Mouse (Mus musculus): ENCODE measurements around the gene Zdhhc23. TPM values are rescaled to one million over a fixed set of nuclear protein-coding genes. Genes with fewer than 3 reads are reported as not detected.

Gene Zdhhc23
- polyA plus RNA-seq, 1 experiment from 2014 or later: 0.81 TPM

GRCm38 (mm10) chr16:43999541-43999940, 19.9 kb upstream of the Zdhhc23 start:
- Histone ChIP-seq H3K4me1 (replicated peaks) (no peaks in the 10 kb centered on the region), H3K27ac (no peak overlapping the region), H3K9ac (no peak overlapping the region), H3K27me3 (no peaks in the 10 kb centered on the region), H3K9me3 (replicated peaks) (no peaks in the 10 kb centered on the region), H3K36me3 (no peaks in the 10 kb centered on the region), H3K4me3 (no peak overlapping the region), H3K4me2 (no peak overlapping the region)
- WGBS: 78% methylated on average over 5 of the region's 5 CpGs
- no peak for ATAC-seq (replicated peaks; ENCODE audit: insufficient number of reproducible peaks, insufficient read depth, low FRiP score, low read depth)

DNA sequence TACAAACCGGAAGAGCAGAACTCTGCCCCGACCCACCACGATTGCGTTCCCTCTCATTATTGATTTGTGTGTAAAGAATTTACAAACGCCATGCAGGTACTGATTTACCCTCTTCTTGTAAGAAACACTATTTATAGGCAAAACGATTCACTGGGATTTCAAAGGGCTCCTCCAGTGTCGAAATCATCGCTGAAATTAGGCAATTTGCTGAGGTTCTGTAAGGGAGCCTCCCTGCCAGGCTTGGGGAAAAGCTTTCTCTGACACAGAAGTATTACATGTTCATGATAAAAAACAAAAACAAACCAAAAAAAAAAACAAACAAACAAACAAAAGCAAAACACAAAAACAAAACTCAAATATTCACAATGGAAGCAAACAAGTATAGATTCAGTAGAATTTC, 19.5 kb upstream of the Zdhhc23 start:
- no peaks in the 10 kb centered on the region for H3K4me1 ChIP-seq (replicated peaks)
- no peaks in the 10 kb centered on the region for H3K36me3 ChIP-seq
- H3K27me3 ChIP-seq: no peaks in the 10 kb centered on the region
- no peak overlapping the region for H3K4me3 ChIP-seq
- WGBS: 85% methylated on average over 8 of the region's 8 CpGs
- H3K27ac ChIP-seq: no peak overlapping the region
- H3K9me3 ChIP-seq (replicated peaks): no peaks in the 10 kb centered on the region
- H3K9ac ChIP-seq: no peak overlapping the region
- ATAC-seq (replicated peaks; ENCODE audit: insufficient number of reproducible peaks, insufficient read depth, low FRiP score, low read depth): no peak
- no peak overlapping the region for H3K4me2 ChIP-seq

- no peak for ATAC-seq (replicated peaks; ENCODE audit: insufficient number of reproducible peaks, insufficient read depth, low FRiP score, low read depth)
- no peaks in the 10 kb centered on the region for H3K4me1 ChIP-seq (replicated peaks)
- H3K9ac ChIP-seq: no peak overlapping the region
- 76% methylated on average over 3 of the region's 3 CpGs for WGBS
- no peak overlapping the region for H3K4me3 ChIP-seq
- no peak overlapping the region for H3K4me2 ChIP-seq
- no peak overlapping the region for H3K27ac ChIP-seq
- no peaks in the 10 kb centered on the region for H3K9me3 ChIP-seq (replicated peaks)
- H3K36me3 ChIP-seq: no peaks in the 10 kb centered on the region
- H3K27me3 ChIP-seq: no peaks in the 10 kb centered on the region
These were observed 15.0 kb upstream of the Zdhhc23 start for GRCm38 (mm10) chr16:43994623-43995022.

DNA sequence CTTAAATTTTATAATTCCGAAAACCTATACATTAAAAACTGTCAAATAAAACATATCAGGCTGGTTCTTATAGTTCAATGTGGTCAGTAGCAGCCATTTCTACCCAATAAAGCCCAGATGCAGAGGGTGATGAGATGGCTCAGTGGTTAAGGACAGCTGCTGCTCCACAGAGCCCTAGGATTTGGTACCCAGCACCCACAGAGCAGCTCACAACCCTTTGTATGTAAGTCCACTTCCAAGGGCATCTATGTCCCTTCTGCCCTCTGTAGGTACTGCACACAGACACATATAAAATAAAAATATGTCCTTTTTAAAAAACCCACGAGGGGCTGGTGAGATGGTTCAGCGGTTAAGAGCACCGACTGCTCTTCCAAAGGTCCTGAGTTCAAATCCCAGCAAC, 6.7 kb upstream of the Zdhhc23 start:
- H3K9me3 ChIP-seq (replicated peaks): no peaks in the 10 kb centered on the region
- no peak for ATAC-seq (replicated peaks; ENCODE audit: insufficient number of reproducible peaks, insufficient read depth, low FRiP score, low read depth)
- 87% methylated on average over 4 of the region's 4 CpGs for WGBS
- H3K9ac ChIP-seq: no peak overlapping the region
- no peaks in the 10 kb centered on the region for H3K4me1 ChIP-seq (replicated peaks)
- H3K36me3 ChIP-seq: no peaks in the 10 kb centered on the region
- no peak overlapping the region for H3K4me2 ChIP-seq
- H3K27ac ChIP-seq: no peak overlapping the region
- H3K27me3 ChIP-seq: no peaks in the 10 kb centered on the region
- H3K4me3 ChIP-seq: no peak overlapping the region

GRCm38 (mm10) chr16:43980110-43980609, 569 bp upstream of the Zdhhc23 start:
- Histone ChIP-seq H3K4me2 (peak overlapping the region; percentile 100), H3K9me3 (replicated peaks) (no peaks in the 10 kb centered on the region), H3K27me3 (peaks cover 12% of the 10 kb centered on the region; the same call in 1 of the 2 replicates), H3K4me3 (peak overlapping the region; percentile 85), H3K9ac (peak overlapping the region; percentile 71), H3K36me3 (no peaks in the 10 kb centered on the region), H3K4me1 (replicated peaks) (peaks cover 9% of the 10 kb centered on the region), H3K27ac (no peak overlapping the region)
- ATAC-seq (replicated peaks; ENCODE audit: insufficient number of reproducible peaks, insufficient read depth, low FRiP score, low read depth): no peak
- WGBS: 22% methylated on average over 9 of the region's 9 CpGs

GRCm38 (mm10) chr16:43979010-43979327, 622 bp downstream of the Zdhhc23 start:
- Histone ChIP-seq H3K4me1 (replicated peaks) (peaks cover 9% of the 10 kb centered on the region), H3K4me3 (peak overlapping the region; percentile 85), H3K27me3 (peaks cover 12% of the 10 kb centered on the region; the same call in 1 of the 2 replicates), H3K4me2 (peak overlapping the region; percentile 100), H3K36me3 (no peaks in the 10 kb centered on the region), H3K9me3 (replicated peaks) (no peaks in the 10 kb centered on the region), H3K9ac (peak overlapping the region; percentile 71), H3K27ac (no peak overlapping the region)
- no peak for ATAC-seq (replicated peaks; ENCODE audit: insufficient number of reproducible peaks, insufficient read depth, low FRiP score, low read depth)
- 23% methylated on average over 7 of the region's 7 CpGs for WGBS

DNA sequence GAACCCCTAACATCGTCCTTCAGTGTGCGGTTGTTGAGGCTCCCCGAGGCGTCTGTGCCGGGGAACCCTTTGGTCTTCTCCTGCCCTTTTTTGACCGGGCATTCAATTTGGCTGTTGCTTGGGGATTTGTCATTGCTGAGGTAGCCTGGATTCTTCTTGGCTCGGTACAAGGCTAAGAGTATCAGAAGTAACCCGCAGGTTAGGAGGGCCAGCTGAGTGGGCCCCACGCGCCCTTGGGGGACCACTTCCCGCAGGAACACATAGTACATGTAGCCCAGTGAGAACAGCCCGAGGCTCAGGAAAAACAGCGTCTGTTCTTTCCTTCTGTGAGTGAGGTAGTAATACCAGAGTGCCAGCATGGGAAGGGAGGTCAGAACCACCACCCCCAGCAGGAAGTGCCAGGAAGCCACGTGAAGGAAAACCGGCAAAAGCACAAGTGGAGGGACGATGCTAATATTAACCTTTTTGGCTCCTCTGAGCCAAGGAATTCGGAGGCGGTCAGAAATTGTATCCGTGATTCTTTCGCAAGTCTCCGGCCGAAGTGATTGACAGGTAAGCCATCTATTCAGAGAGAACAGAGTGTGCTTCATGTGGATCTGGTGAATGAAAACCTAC, 5.9 kb downstream of the Zdhhc23 start:
- Histone ChIP-seq H3K4me2 (no peak overlapping the region), H3K9ac (no peak overlapping the region), H3K4me3 (no peak overlapping the region), H3K27me3 (no peaks in the 10 kb centered on the region), H3K27ac (no peak overlapping the region), H3K9me3 (replicated peaks) (no peaks in the 10 kb centered on the region), H3K36me3 (no peaks in the 10 kb centered on the region), H3K4me1 (replicated peaks) (no peaks in the 10 kb centered on the region)
- 77% methylated on average over 22 of the region's 22 CpGs for WGBS
- no peak for ATAC-seq (replicated peaks; ENCODE audit: insufficient number of reproducible peaks, insufficient read depth, low FRiP score, low read depth)

DNA sequence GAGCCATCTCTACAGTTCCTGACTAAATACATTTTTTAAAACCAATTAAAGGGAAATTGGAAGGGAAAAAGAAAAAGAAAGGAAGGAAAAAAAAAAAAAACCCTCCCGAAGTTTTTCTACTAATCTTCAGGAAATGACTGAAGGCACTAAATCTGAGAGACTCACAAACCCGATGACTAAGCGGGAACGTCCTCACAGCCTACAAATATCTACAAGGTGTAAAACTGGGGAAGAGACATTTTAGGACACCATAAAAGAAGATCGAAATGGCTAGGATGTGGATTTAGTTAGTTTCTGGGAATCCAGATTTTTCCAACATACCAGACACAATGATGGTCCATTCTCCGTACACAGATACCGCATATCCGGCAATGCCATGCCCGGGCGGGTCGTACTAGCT, 6.4 kb downstream of the Zdhhc23 start:
- no peaks in the 10 kb centered on the region for H3K36me3 ChIP-seq
- 82% methylated on average over 11 of the region's 11 CpGs for WGBS
- H3K27me3 ChIP-seq: no peaks in the 10 kb centered on the region
- ATAC-seq (replicated peaks; ENCODE audit: insufficient number of reproducible peaks, insufficient read depth, low FRiP score, low read depth): no peak
- H3K9ac ChIP-seq: no peak overlapping the region
- H3K9me3 ChIP-seq (replicated peaks): no peaks in the 10 kb centered on the region
- H3K4me2 ChIP-seq: no peak overlapping the region
- H3K27ac ChIP-seq: no peak overlapping the region
- H3K4me1 ChIP-seq (replicated peaks): no peaks in the 10 kb centered on the region
- no peak overlapping the region for H3K4me3 ChIP-seq

- WGBS: 82% methylated on average over 2 of the region's 2 CpGs
- no peak overlapping the region for H3K4me2 ChIP-seq
- no peaks in the 10 kb centered on the region for H3K9me3 ChIP-seq (replicated peaks)
- no peaks in the 10 kb centered on the region for H3K27me3 ChIP-seq
- no peaks in the 10 kb centered on the region for H3K36me3 ChIP-seq
- no peak overlapping the region for H3K27ac ChIP-seq
- H3K9ac ChIP-seq: no peak overlapping the region
- ATAC-seq (replicated peaks; ENCODE audit: insufficient number of reproducible peaks, insufficient read depth, low FRiP score, low read depth): no peak
- no peak overlapping the region for H3K4me3 ChIP-seq
- no peaks in the 10 kb centered on the region for H3K4me1 ChIP-seq (replicated peaks)
These were observed 7.2 kb downstream of the Zdhhc23 start for GRCm38 (mm10) chr16:43972391-43972790.

GRCm38 (mm10) chr16:43971741-43972140, 7.8 kb downstream of the Zdhhc23 start:
- Histone ChIP-seq H3K4me1 (replicated peaks) (no peaks in the 10 kb centered on the region), H3K9ac (no peak overlapping the region), H3K36me3 (no peaks in the 10 kb centered on the region), H3K4me2 (no peak overlapping the region), H3K4me3 (no peak overlapping the region), H3K27me3 (no peaks in the 10 kb centered on the region), H3K9me3 (replicated peaks) (no peaks in the 10 kb centered on the region), H3K27ac (no peak overlapping the region)
- WGBS: 85% methylated on average over 9 of the region's 9 CpGs
- ATAC-seq (replicated peaks; ENCODE audit: insufficient number of reproducible peaks, insufficient read depth, low FRiP score, low read depth): no peak

GRCm38 (mm10) chr16:43971189-43971588, 8.4 kb downstream of the Zdhhc23 start:
- 96% methylated on average over 11 of the region's 11 CpGs for WGBS

DNA sequence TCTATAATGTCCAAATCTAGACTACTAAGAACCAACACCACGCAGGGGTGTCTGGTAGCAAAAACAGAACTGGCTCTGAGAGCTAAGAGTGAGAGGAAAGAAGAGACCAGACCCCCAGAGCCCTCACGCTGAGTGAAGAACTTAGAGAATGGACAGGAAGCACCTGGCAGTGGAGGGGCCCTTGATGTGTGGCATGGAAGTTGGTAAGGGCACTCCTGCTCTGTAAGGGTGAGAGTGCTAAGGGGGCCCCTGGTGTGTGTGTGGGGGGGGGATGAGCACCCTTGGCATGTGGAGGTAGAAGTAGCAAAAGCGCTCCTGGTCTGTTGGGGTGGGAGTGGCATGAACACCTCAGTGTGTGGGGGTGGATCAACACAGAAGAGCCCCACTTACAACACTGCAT, 9.2 kb downstream of the Zdhhc23 start:
- Histone ChIP-seq H3K9ac (no peak overlapping the region), H3K4me3 (no peak overlapping the region), H3K9me3 (replicated peaks) (no peaks in the 10 kb centered on the region), H3K4me1 (replicated peaks) (no peaks in the 10 kb centered on the region), H3K27me3 (no peaks in the 10 kb centered on the region), H3K4me2 (no peak overlapping the region), H3K27ac (no peak overlapping the region), H3K36me3 (no peaks in the 10 kb centered on the region)
- ATAC-seq (replicated peaks; ENCODE audit: insufficient number of reproducible peaks, insufficient read depth, low FRiP score, low read depth): no peak
- 70% methylated on average over 3 of the region's 3 CpGs for WGBS

More at GRCm38 (mm10) chr16:43971189-43971588, 8.4 kb downstream of the Zdhhc23 start:
- Histone ChIP-seq H3K36me3 (no peaks in the 10 kb centered on the region), H3K4me1 (replicated peaks) (no peaks in the 10 kb centered on the region), H3K9me3 (replicated peaks) (no peaks in the 10 kb centered on the region), H3K4me2 (no peak overlapping the region), H3K4me3 (no peak overlapping the region), H3K9ac (no peak overlapping the region), H3K27ac (no peak overlapping the region), H3K27me3 (no peaks in the 10 kb centered on the region)
- no peak for ATAC-seq (replicated peaks; ENCODE audit: insufficient number of reproducible peaks, insufficient read depth, low FRiP score, low read depth)
